7 mouse cellular contexts compared by ENCODE assay signal in genomic region chr6:34353658-34354353, GRCm38 (mm10). TPM values are rescaled to one million over a fixed set of nuclear protein-coding genes. Genes with fewer than 3 reads are reported as not detected.
DNase-seq lines count a peak whose midpoint lies in the region; ATAC-seq lines count a peak whose summit lies in the region.

Akr1b8 (plus strand) TSS chr6:34354119.

- peak; percentile 78 for DNase-seq in NIH3T3 (ENCODE audit: low read depth)
- peak; percentile 45 for DNase-seq in adrenal gland, postnatal 14 days
- peak; percentile 61 for DNase-seq in embryonic facial prominence, embryonic 14.5 days (ENCODE audit: low spot score)
- no peak for DNase-seq in frontal cortex, adult 2 months (ENCODE audit: extremely low spot score in 1 of 2, low spot score in 1 of 2)
- no peak for DNase-seq in layer of hippocampus, postnatal 25 days (ENCODE audit: extremely low spot score in 1 of 2, low spot score in 1 of 2)

- H3K4me3 ChIP-seq in embryonic facial prominence, embryonic 14.5 days (ENCODE audit: low read depth, low read length) = peak within 1 kb of the TSS; percentile 28
- peak within 1 kb of the TSS; percentile 29 for H3K4me3 ChIP-seq in hindbrain, embryonic 16.5 days (ENCODE audit: low read length)
- H3K4me3 ChIP-seq in midbrain, embryonic 13.5 days (replicated peaks) = peak within 1 kb of the TSS; percentile 22

- peak within 1 kb of the TSS; percentile 55 for H3K4me2 ChIP-seq in embryonic facial prominence, embryonic 14.5 days (ENCODE audit: low read depth, low read length)
- H3K4me2 ChIP-seq in hindbrain, embryonic 16.5 days (ENCODE audit: low read length) = peak within 1 kb of the TSS; percentile 51
- H3K4me2 ChIP-seq in midbrain, embryonic 13.5 days (replicated peaks) = peak within 1 kb of the TSS; percentile 49

- H3K36me3 ChIP-seq in embryonic facial prominence, embryonic 14.5 days (ENCODE audit: control insufficient read depth, insufficient read depth, low read length) = no peaks in the 10 kb centered on the region
- H3K36me3 ChIP-seq in hindbrain, embryonic 16.5 days (ENCODE audit: control insufficient read depth, insufficient read depth, low read length) = no peaks in the 10 kb centered on the region
- no peaks in the 10 kb centered on the region for H3K36me3 ChIP-seq in midbrain, embryonic 13.5 days

- 16% methylated on average over 16 of the region's 16 CpGs for WGBS in embryonic facial prominence, embryonic 14.5 days
- WGBS in hindbrain, embryonic 16.5 days = 7% methylated on average over 16 of the region's 16 CpGs
- WGBS in midbrain, embryonic 13.5 days = 11% methylated on average over 16 of the region's 16 CpGs

- peaks cover 14% of the 10 kb centered on the region for H3K4me1 ChIP-seq in embryonic facial prominence, embryonic 14.5 days (ENCODE audit: control insufficient read depth, insufficient read depth, low read length)
- 0 out of 2 replicates have a peak, but pooled peaks cover 2% of the 10 kb centered on the region for H3K4me1 ChIP-seq in hindbrain, embryonic 16.5 days (ENCODE audit: control insufficient read depth, insufficient read depth, low read depth, low read length)
- H3K4me1 ChIP-seq in midbrain, embryonic 13.5 days (replicated peaks) = peaks cover 8% of the 10 kb centered on the region

- peak within 1 kb of the TSS; percentile 41; the same call in 1 of the 2 replicates for H3K9ac ChIP-seq in embryonic facial prominence, embryonic 14.5 days (ENCODE audit: low read depth, low read length)
- 0 out of 2 replicates have a peak within 1 kb of the TSS, but pooled peaks have one; percentile 17 for H3K9ac ChIP-seq in hindbrain, embryonic 16.5 days (ENCODE audit: low read depth, low read length)
- no peak within 1 kb of the TSS for H3K9ac ChIP-seq in midbrain, embryonic 13.5 days (replicated peaks)

- peak within 1 kb of the TSS; percentile 23; the same call in 1 of the 2 replicates for H3K27ac ChIP-seq in embryonic facial prominence, embryonic 14.5 days (replicated peaks; ENCODE audit: low read depth, low read length)
- no peak within 1 kb of the TSS for H3K27ac ChIP-seq in hindbrain, embryonic 16.5 days (ENCODE audit: low read depth, low read length)
- no peak within 1 kb of the TSS for H3K27ac ChIP-seq in midbrain, embryonic 13.5 days

- H3K27me3 ChIP-seq in embryonic facial prominence, embryonic 14.5 days (replicated peaks; ENCODE audit: control insufficient read depth, insufficient read depth, low read length) = no peaks in the 10 kb centered on the region
- H3K27me3 ChIP-seq in hindbrain, embryonic 16.5 days (replicated peaks; ENCODE audit: control insufficient read depth, insufficient read depth, low read length) = no peaks in the 10 kb centered on the region
- H3K27me3 ChIP-seq in midbrain, embryonic 13.5 days = no peaks in the 10 kb centered on the region

- no peaks in the 10 kb centered on the region for H3K9me3 ChIP-seq in embryonic facial prominence, embryonic 14.5 days (ENCODE audit: control insufficient read depth, low read length)
- H3K9me3 ChIP-seq in hindbrain, embryonic 16.5 days (ENCODE audit: control insufficient read depth, low read length) = no peaks in the 10 kb centered on the region
- H3K9me3 ChIP-seq in midbrain, embryonic 13.5 days = no peaks in the 10 kb centered on the region

- peak; percentile 62; the same call in 1 of the 2 replicates for ATAC-seq in embryonic facial prominence, embryonic 14.5 days (ENCODE audit: low read depth)
- ATAC-seq in hindbrain, embryonic 16.5 days = peak; percentile 81
- peak; percentile 60; the same call in 1 of the 2 replicates for ATAC-seq in midbrain, embryonic 13.5 days

RNA-seq across cellular contexts. Expression of gene Akr1b8, which starts in this region (rescaled TPM):
- 153 and 188 TPM in 2 replicates for total RNA-seq in adrenal gland, postnatal 14 days (2021)
- polyA plus RNA-seq in embryonic facial prominence, embryonic 14.5 days (2014; fragmentation: Nextera tagmentation; extraction: Ambion mirVana) = 7.9 and 11.0 TPM in 2 replicates
- 4.4 and 4.7 TPM in 2 replicates for polyA plus RNA-seq in hindbrain, embryonic 16.5 days (2015; fragmentation: Nextera tagmentation; extraction: Ambion mirVana)
- 6.8 and 10.1 TPM in 2 replicates for polyA plus RNA-seq in midbrain, embryonic 13.5 days (2015; fragmentation: Nextera tagmentation; extraction: Ambion mirVana)
- polyA plus RNA-seq in frontal cortex, adult 2 months (2012; rRNA removed) = 1.00 and 1.5 TPM in 2 replicates
- under 1 TPM; 0.45 to 0.64 TPM for total RNA-seq in layer of hippocampus, postnatal 25 days (2021)

Comparison
In these comparisons a context has a peak if more than half of its experiments do, and no peak if none do; other contexts are left out.
1. RNA of gene Akr1b8 (total RNA-seq): 153 to 188 TPM in adrenal gland, postnatal 14 days; 0.45 to 0.64 TPM in layer of hippocampus, postnatal 25 days; every median in the first group is over 10 times any median in the second.
2. DNase-seq: peak in NIH3T3 (single experiment), adrenal gland, postnatal 14 days (single experiment) and embryonic facial prominence, embryonic 14.5 days (single experiment); none in frontal cortex, adult 2 months (0 of 2) and layer of hippocampus, postnatal 25 days (0 of 2).
3. Peak in every context shown above with its lines, with median percentiles within 50 percentile points of each other: ATAC-seq, H3K4me2 ChIP-seq and H3K4me3 ChIP-seq.